Mouse (Mus musculus) megakaryocyte, embryonic 14.5 days (primary cell): Measurements from ENCODE around the gene Mlph. TPM values are rescaled to one million over a fixed set of nuclear protein-coding genes. Genes with fewer than 3 reads are reported as not detected.

Source experiments
- H3K27me3 ChIP-seq: replicated peaks from 2 replicates; pipeline ENCODE3; 2012; ENCODE audit warnings: inconsistent platforms
- H3K36me3 ChIP-seq: replicated peaks from 2 replicates; pipeline ENCODE3; 2012; ENCODE audit warnings: low read length, inconsistent platforms, mixed read lengths
- H3K4me1 ChIP-seq: 2 replicates; pipeline ENCODE4 v1.6.1; 2012; ENCODE audit warnings: inconsistent platforms
- H3K4me3 ChIP-seq: replicated peaks from 2 replicates; pipeline ENCODE3; 2012; ENCODE audit warnings: moderate library complexity, mild to moderate bottlenecking, inconsistent platforms
- H3K9me3 ChIP-seq: 2 replicates; pipeline ENCODE4 v1.6.1; 2012; ENCODE audit warnings: inconsistent platforms
- FLI1 ChIP-seq: IDR thresholded peaks from 2 replicates; pipeline ENCODE4 v1.6.1; 2012; ENCODE audit warnings: low read length, inconsistent platforms, mixed read lengths
- GATA1 ChIP-seq: IDR thresholded peaks from 3 replicates; pipeline ENCODE4 v1.6.1; 2012; ENCODE audit warnings: mixed read lengths, low read length, inconsistent platforms, borderline replicate concordance
- polyA plus RNA-seq: library from polyadenylated mRNA; stranded (reverse); fragments of >175 nt; gene quantifications from 2 replicates; pipeline ENCODE4 v1.2.3, GENCODE M21; 2012; ENCODE audit warnings: low replicate concordance; ENCODE audit not compliant: insufficient read depth

Gene Mlph
- polyA plus RNA-seq: not detected in 2 replicates

DNA sequence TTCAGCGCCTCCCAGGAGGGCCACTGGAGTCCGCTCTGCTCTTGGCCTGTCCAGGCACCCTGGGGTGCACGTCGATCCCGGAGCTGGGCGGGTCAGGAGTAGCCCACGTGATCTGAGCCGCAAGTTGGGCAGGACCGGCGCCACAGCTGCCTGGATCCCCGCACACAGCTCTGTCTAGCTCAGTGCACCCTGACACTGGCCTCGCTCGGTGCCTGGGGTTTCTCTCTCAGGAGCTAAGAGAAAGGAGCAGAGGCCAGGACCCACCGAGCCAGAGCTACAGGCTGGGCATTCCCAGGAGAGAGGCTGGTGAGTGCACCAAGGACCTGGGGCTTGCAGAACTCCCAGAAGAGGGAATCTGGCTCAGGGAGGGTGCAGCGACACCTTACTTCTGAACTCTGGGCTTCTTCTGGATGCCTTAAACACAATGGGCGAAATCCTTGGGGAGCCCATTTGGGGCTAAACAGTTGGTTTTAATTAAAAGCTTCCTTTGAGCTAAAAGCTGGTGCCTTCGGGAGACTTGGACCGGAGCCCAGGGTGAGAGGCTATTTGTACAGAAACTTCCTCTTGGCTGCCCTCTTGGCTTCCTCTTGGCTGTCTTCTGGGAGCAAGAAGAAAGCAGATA lies at the start of gene Mlph:
Gene Mlph (plus strand): TSS at position 138 of the 622 bp plus-strand sequence.
- Histone ChIP-seq H3K9me3 (peaks cover 4% of the 10 kb centered on the region), H3K4me1 (peaks cover 11% of the 10 kb centered on the region), H3K36me3 (no peaks in the 10 kb centered on the region), H3K27me3 (peaks cover 74% of the 10 kb centered on the region), H3K4me3 (peak within 1 kb of the TSS; percentile 64)
- TF ChIP-seq GATA1 (no peak), FLI1 (no peak)

DNA sequence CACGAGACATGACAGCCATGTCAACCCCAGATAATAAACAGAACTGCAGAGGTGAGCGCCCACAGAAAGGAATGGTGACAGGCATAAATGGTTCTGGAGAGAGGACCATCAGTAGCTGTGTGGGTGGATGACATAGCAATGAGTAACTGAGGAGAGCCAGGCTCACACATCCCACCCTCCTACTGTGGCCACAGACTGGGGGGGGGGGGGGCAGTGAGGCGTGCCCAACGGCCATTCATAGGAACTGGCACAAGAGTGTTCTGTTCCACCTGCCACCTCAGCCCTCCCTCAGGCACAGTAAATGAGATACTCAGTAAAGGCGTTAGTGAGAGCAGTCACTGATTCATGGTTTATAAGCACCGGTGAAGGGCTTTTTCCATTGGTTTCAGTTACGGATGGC lies 48.2 kb upstream of the Mlph start:
- no peak overlapping the region for H3K4me3 ChIP-seq
- peaks cover 5% of the 10 kb centered on the region for H3K27me3 ChIP-seq
- H3K36me3 ChIP-seq: no peaks in the 10 kb centered on the region
- H3K9me3 ChIP-seq: peaks cover 19% of the 10 kb centered on the region
- no peaks in the 10 kb centered on the region for H3K4me1 ChIP-seq
- no peak for TF ChIP-seq FLI1
- TF ChIP-seq GATA1: no peak

DNA sequence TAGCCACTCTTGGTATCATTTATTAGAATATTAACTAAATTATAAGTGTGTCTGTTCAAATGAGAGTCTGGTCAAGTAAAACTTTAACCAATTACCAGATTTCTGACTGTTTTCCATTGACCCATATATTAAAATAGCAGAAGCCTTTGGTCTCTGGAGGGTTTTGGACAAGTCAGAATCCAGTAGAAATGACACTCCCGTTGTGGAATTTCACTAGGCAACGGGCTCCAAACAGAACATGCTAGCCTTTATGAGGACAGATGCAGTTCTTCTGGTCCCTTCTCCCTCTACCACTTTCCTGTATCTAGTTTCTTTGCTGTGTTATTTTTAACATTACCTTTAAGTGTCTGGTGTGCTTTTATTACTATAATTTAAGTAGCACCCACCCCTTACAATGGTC lies 44.3 kb upstream of the Mlph start:
- Histone ChIP-seq H3K4me3 (no peak overlapping the region), H3K4me1 (no peaks in the 10 kb centered on the region), H3K27me3 (peaks cover 9% of the 10 kb centered on the region), H3K9me3 (peaks cover 29% of the 10 kb centered on the region), H3K36me3 (no peaks in the 10 kb centered on the region)
- TF ChIP-seq GATA1 (no peak), FLI1 (no peak)

DNA sequence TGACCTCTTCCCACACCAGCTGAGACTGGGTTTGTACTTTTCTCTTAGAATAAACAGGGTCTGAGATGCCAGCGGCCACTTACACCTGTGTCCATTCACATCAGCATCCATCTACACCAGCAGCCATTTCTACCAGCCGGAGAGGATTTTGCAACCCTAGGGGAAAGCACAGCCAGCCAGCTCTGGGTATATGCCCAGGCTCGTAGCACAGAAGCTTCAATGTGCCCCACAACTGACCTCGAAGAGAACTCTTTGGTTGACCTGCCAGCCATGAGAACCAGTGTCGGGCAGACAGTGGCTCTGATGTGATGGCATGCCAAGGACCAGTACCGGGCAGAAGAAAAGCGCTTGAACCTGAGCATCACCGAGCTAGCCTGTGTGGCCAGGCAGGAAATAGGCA lies 39.5 kb upstream of the Mlph start:
- no peak overlapping the region for H3K4me3 ChIP-seq
- H3K9me3 ChIP-seq: peaks cover 23% of the 10 kb centered on the region
- peaks cover 6% of the 10 kb centered on the region for H3K27me3 ChIP-seq

DNA sequence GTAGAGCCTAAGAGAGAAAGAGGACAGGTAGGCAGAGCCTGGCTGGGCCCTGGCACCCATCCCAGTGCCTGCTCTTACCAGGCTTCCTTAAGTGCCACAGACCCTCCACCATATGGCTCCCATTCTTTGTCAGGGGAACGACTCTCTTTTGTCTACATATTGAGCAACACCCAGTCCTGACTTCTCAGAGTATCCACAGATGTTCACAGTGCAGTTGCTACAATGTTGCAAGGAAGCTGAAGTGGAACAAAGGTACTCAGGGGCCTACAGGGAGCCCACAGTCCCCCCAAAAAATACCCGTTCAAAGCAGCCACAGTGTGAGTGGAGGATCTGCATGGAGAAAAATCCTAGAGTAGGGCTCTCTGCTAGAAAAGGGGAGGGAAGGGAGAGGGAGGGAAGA lies 38.9 kb upstream of the Mlph start:
- Histone ChIP-seq H3K9me3 (peaks cover 23% of the 10 kb centered on the region), H3K36me3 (no peaks in the 10 kb centered on the region), H3K27me3 (peaks cover 6% of the 10 kb centered on the region), H3K4me1 (no peaks in the 10 kb centered on the region), H3K4me3 (no peak overlapping the region)
- TF ChIP-seq FLI1: no peak
- TF ChIP-seq GATA1: no peak

More for the DNA sequence above, 39.5 kb upstream of the Mlph start:
- no peak for TF ChIP-seq GATA1
- no peak for TF ChIP-seq FLI1
- no peaks in the 10 kb centered on the region for H3K4me1 ChIP-seq
- H3K36me3 ChIP-seq: no peaks in the 10 kb centered on the region

DNA sequence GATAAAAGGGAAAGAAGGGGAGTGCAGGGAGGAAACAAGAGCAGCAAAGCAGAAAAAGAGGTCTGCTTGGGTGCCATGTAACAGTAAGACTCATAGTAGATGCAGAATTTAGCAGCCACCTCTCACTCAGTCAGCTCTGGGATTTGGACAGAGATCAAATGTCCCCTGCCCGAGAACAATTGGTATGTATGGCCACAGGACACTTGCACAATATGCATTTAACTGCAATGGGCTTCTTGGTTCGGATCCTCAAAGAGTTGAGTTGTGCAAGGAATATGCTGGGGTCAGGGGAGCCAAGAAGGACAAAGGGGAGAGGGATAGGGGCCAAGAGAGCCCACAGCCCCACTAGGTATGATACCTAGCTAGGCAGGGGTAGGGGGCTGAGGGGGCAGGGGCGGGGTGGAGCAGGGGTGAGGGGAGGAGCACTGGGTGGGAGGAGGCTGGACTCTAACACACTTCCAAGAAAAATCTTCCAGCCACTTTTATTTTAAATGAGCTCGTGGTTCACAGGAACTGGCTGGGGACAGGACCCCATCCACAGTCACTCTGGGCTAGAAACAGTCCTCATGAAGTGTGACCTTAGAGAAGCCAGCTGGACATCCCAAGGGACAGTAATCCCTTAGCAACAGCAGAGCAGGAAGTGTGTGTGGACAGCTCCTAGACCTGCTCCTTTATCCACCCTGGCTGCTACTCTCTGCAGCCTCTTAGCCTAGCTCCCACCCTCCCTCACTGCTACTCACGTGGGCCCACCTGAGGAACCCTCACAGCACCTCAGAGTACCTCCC lies 38.2 kb upstream of the Mlph start:
- H3K9me3 ChIP-seq: peaks cover 18% of the 10 kb centered on the region
- TF ChIP-seq FLI1 (no peak), GATA1 (no peak)
- no peaks in the 10 kb centered on the region for H3K4me1 ChIP-seq
- no peaks in the 10 kb centered on the region for H3K36me3 ChIP-seq
- H3K27me3 ChIP-seq: peaks cover 6% of the 10 kb centered on the region
- H3K4me3 ChIP-seq: no peak overlapping the region

DNA sequence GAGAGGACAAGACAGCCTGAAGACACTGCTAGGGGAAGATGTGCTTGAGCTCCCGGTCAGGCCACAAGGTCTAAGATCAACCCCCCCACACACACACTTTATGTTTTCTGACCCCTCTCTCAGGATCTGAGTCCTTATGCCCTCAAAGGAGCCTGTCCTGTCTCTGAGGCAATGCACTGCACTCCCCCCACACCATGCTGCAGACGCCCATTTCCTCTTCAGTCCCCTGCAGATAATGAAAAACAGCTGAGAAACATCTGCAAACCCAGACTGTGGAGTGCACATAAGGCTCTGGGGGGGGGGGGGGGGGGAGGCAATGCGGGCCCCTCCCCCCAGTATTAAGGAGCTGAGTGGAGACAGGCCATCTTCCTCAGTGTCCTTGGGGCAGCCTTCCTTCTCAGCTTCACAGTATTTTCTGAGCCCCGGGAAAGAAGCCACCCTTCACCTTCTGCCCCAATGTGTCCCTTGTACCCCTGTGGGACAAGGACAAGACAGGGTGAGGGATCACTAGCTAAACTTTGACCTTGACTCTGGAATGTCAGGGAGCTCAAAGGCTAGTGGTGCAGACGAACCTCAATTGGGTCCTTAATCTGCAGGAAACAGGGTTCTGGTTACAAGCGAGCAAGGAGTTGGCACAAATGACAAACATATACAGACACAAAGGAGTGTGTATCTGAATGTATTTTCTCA lies 29.0 kb upstream of the Mlph start:
- TF ChIP-seq FLI1: no peak
- no peak for TF ChIP-seq GATA1

DNA sequence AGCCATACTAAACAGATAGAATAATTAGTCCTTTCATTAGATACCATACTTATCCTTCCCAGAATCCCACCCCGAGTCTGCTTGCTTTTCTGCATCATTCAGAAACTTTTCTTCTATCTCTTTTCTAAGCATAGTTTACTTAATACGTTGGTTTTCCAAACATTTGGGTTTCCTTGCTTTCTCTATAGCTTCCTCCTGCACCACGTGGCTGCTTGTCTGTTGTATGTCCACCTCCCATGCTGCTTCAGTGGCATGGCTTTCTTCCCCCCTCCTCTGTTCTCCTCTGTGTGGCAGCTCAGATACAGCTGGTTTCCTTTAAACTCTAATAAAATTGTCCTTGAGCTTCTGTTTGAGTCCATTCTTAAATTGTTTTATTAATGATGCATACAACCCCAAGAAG lies 20.4 kb upstream of the Mlph start:
- H3K27me3 ChIP-seq: peaks cover 9% of the 10 kb centered on the region
- no peaks in the 10 kb centered on the region for H3K36me3 ChIP-seq
- no peak for TF ChIP-seq GATA1
- TF ChIP-seq FLI1: no peak
- no peak overlapping the region for H3K4me3 ChIP-seq
- H3K4me1 ChIP-seq: no peaks in the 10 kb centered on the region
- H3K9me3 ChIP-seq: peaks cover 13% of the 10 kb centered on the region

More for the DNA sequence above, 29.0 kb upstream of the Mlph start:
- Histone ChIP-seq H3K36me3 (no peaks in the 10 kb centered on the region), H3K27me3 (peaks cover 5% of the 10 kb centered on the region), H3K9me3 (peaks cover 22% of the 10 kb centered on the region), H3K4me1 (peaks cover 7% of the 10 kb centered on the region), H3K4me3 (no peak overlapping the region)

DNA sequence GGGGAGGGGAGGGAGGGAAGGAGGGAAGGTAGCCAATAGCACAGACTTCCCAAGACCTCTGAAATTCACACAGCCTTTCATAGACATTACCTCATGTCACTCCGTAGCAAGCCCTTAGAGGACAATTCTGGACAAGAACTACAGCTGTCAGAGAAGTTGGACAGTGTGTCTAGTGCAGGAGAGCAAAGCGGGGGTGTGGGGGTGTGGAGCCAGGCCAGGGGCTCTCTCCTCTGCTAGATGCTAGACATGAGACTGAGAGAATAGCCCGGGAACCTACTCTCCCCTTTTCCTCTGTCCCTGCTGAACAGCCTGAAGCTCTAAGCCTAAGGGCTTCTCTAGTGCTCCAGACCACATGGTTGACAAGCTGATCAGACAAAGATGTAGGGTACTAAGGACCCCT lies 19.9 kb upstream of the Mlph start:
- Histone ChIP-seq H3K4me1 (no peaks in the 10 kb centered on the region), H3K4me3 (no peak overlapping the region), H3K9me3 (peaks cover 15% of the 10 kb centered on the region), H3K36me3 (no peaks in the 10 kb centered on the region), H3K27me3 (peaks cover 11% of the 10 kb centered on the region)
- TF ChIP-seq GATA1 (no peak), FLI1 (no peak)

DNA sequence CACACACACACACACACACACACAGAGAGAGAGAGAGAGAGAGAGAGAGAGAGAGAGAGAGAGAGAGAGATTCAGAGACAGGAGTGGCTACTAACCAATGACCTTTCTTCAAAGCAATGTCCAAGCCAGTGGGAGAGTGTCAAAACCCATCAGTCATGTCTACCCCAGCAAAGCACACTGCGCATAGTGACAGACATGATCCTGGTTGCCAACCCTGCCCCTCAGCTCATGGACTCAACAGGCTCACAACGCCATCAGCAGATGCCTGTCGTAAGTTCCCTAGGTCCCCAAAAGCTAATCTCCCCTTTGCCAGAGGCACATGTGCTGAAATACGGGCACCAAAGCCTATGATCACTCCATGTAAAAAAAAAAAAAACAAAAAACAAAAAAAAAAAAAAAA lies 18.6 kb upstream of the Mlph start:
- Histone ChIP-seq H3K36me3 (no peaks in the 10 kb centered on the region), H3K9me3 (peaks cover 5% of the 10 kb centered on the region), H3K4me3 (no peak overlapping the region), H3K27me3 (peaks cover 15% of the 10 kb centered on the region), H3K4me1 (no peaks in the 10 kb centered on the region)
- no peak for TF ChIP-seq GATA1
- no peak for TF ChIP-seq FLI1
